Mouse (Mus musculus): ENCODE measurements around the gene Osbpl9. TPM values are rescaled to one million over a fixed set of nuclear protein-coding genes. Genes with fewer than 3 reads are reported as not detected.

Gene Osbpl9
- polyA plus RNA-seq, 1 experiment from 2014 or later: 83.1 TPM

GRCm38 (mm10) chr4:109109012-109109411 is 93.1 kb downstream of the Osbpl9 start:
- H3K9me3 ChIP-seq (ENCODE audit: control insufficient read depth, low read length): no peaks in the 10 kb centered on the region
- H3K4me3 ChIP-seq (ENCODE audit: low read depth, low read length): no peak overlapping the region
- WGBS: 85% methylated on average over 6 of the region's 6 CpGs
- no peak overlapping the region for H3K9ac ChIP-seq (ENCODE audit: low read length)
- DNase-seq (ENCODE audit: low spot score): no peak
- ATAC-seq (ENCODE audit: insufficient read depth, low FRiP score, low TSS enrichment): no peak
- no peaks in the 10 kb centered on the region for H3K4me1 ChIP-seq (ENCODE audit: control insufficient read depth, insufficient read depth, low read length)
- H3K4me2 ChIP-seq (ENCODE audit: low read depth): no peak overlapping the region
- no peaks in the 10 kb centered on the region for H3K36me3 ChIP-seq (ENCODE audit: control insufficient read depth, insufficient read depth, low read length)
- no peaks in the 10 kb centered on the region for H3K27me3 ChIP-seq (ENCODE audit: control insufficient read depth, insufficient read depth, low read length)
- no peak overlapping the region for H3K27ac ChIP-seq (ENCODE audit: low read depth, low read length)

- ATAC-seq (ENCODE audit: insufficient read depth, low FRiP score, low TSS enrichment) (no peak), DNase-seq (ENCODE audit: low spot score) (no peak)
- Histone ChIP-seq H3K4me1 (ENCODE audit: control insufficient read depth, insufficient read depth, low read length) (no peaks in the 10 kb centered on the region), H3K27me3 (ENCODE audit: control insufficient read depth, insufficient read depth, low read length) (no peaks in the 10 kb centered on the region), H3K27ac (ENCODE audit: low read depth, low read length) (no peak overlapping the region), H3K9me3 (ENCODE audit: control insufficient read depth, low read length) (no peaks in the 10 kb centered on the region), H3K36me3 (ENCODE audit: control insufficient read depth, insufficient read depth, low read length) (no peaks in the 10 kb centered on the region), H3K4me3 (ENCODE audit: low read depth, low read length) (no peak overlapping the region), H3K9ac (ENCODE audit: low read length) (no peak overlapping the region), H3K4me2 (ENCODE audit: low read depth) (no peak overlapping the region)
Measured at GRCm38 (mm10) chr4:109106594-109106993, 95.5 kb downstream of the Osbpl9 start.

GRCm38 (mm10) chr4:109106034-109106433 is 96.0 kb downstream of the Osbpl9 start:
- Histone ChIP-seq H3K9me3 (ENCODE audit: control insufficient read depth, low read length) (no peaks in the 10 kb centered on the region), H3K36me3 (ENCODE audit: control insufficient read depth, insufficient read depth, low read length) (no peaks in the 10 kb centered on the region), H3K27ac (ENCODE audit: low read depth, low read length) (no peak overlapping the region), H3K4me3 (ENCODE audit: low read depth, low read length) (no peak overlapping the region), H3K4me1 (ENCODE audit: control insufficient read depth, insufficient read depth, low read length) (no peaks in the 10 kb centered on the region), H3K4me2 (ENCODE audit: low read depth) (no peak overlapping the region), H3K27me3 (ENCODE audit: control insufficient read depth, insufficient read depth, low read length) (no peaks in the 10 kb centered on the region), H3K9ac (ENCODE audit: low read length) (no peak overlapping the region)
- 82% methylated on average over 3 of the region's 3 CpGs for whole genome bisulfite sequencing
- no peak for DNase-seq (ENCODE audit: low spot score)
- no peak for ATAC-seq (ENCODE audit: insufficient read depth, low FRiP score, low TSS enrichment)

GRCm38 (mm10) chr4:109105254-109105653 is 96.8 kb downstream of the Osbpl9 start:
- Histone ChIP-seq H3K9me3 (ENCODE audit: control insufficient read depth, low read length) (no peaks in the 10 kb centered on the region), H3K4me1 (ENCODE audit: control insufficient read depth, insufficient read depth, low read length) (no peaks in the 10 kb centered on the region), H3K27me3 (ENCODE audit: control insufficient read depth, insufficient read depth, low read length) (no peaks in the 10 kb centered on the region), H3K36me3 (ENCODE audit: control insufficient read depth, insufficient read depth, low read length) (no peaks in the 10 kb centered on the region), H3K27ac (ENCODE audit: low read depth, low read length) (no peak overlapping the region), H3K4me2 (ENCODE audit: low read depth) (no peak overlapping the region), H3K4me3 (ENCODE audit: low read depth, low read length) (no peak overlapping the region), H3K9ac (ENCODE audit: low read length) (no peak overlapping the region)
- ATAC-seq (ENCODE audit: insufficient read depth, low FRiP score, low TSS enrichment) (no peak), DNase-seq (ENCODE audit: low spot score) (no peak)

GRCm38 (mm10) chr4:109103145-109103883 is 98.8 kb downstream of the Osbpl9 start:
- ATAC-seq (ENCODE audit: insufficient read depth, low FRiP score, low TSS enrichment) (no peak), DNase-seq (ENCODE audit: low spot score) (no peak)
- WGBS: 80% methylated on average over 9 of the region's 9 CpGs
- H3K9me3 ChIP-seq (ENCODE audit: control insufficient read depth, low read length): no peaks in the 10 kb centered on the region
- H3K4me3 ChIP-seq (ENCODE audit: low read depth, low read length): no peak overlapping the region
- no peak overlapping the region for H3K9ac ChIP-seq (ENCODE audit: low read length)
- no peaks in the 10 kb centered on the region for H3K36me3 ChIP-seq (ENCODE audit: control insufficient read depth, insufficient read depth, low read length)
- no peaks in the 10 kb centered on the region for H3K4me1 ChIP-seq (ENCODE audit: control insufficient read depth, insufficient read depth, low read length)
- no peak overlapping the region for H3K27ac ChIP-seq (ENCODE audit: low read depth, low read length)
- no peak overlapping the region for H3K4me2 ChIP-seq (ENCODE audit: low read depth)
- H3K27me3 ChIP-seq (ENCODE audit: control insufficient read depth, insufficient read depth, low read length): no peaks in the 10 kb centered on the region

GRCm38 (mm10) chr4:109102574-109102973 is 99.5 kb downstream of the Osbpl9 start:
- Histone ChIP-seq H3K4me3 (ENCODE audit: low read depth, low read length) (no peak overlapping the region), H3K36me3 (ENCODE audit: control insufficient read depth, insufficient read depth, low read length) (no peaks in the 10 kb centered on the region), H3K4me2 (ENCODE audit: low read depth) (no peak overlapping the region), H3K9ac (ENCODE audit: low read length) (no peak overlapping the region), H3K4me1 (ENCODE audit: control insufficient read depth, insufficient read depth, low read length) (no peaks in the 10 kb centered on the region), H3K27ac (ENCODE audit: low read depth, low read length) (no peak overlapping the region), H3K9me3 (ENCODE audit: control insufficient read depth, low read length) (no peaks in the 10 kb centered on the region), H3K27me3 (ENCODE audit: control insufficient read depth, insufficient read depth, low read length) (no peaks in the 10 kb centered on the region)
- DNase-seq (ENCODE audit: low spot score) (no peak), ATAC-seq (ENCODE audit: insufficient read depth, low FRiP score, low TSS enrichment) (no peak)
- WGBS: 88% methylated on average over 5 of the region's 5 CpGs

- 89% methylated on average over 3 of the region's 3 CpGs for WGBS
- H3K27ac ChIP-seq (ENCODE audit: low read depth, low read length): no peak overlapping the region
Measured at GRCm38 (mm10) chr4:109098861-109099260, 103.2 kb downstream of the Osbpl9 start.

GRCm38 (mm10) chr4:109094269-109094668 is 107.8 kb downstream of the Osbpl9 start:
- no peak overlapping the region for H3K4me3 ChIP-seq (ENCODE audit: low read depth, low read length)
- H3K4me1 ChIP-seq (ENCODE audit: control insufficient read depth, insufficient read depth, low read length): no peaks in the 10 kb centered on the region
- ATAC-seq (ENCODE audit: insufficient read depth, low FRiP score, low TSS enrichment) (no peak), DNase-seq (ENCODE audit: low spot score) (no peak)
- H3K9ac ChIP-seq (ENCODE audit: low read length): no peak overlapping the region
- H3K4me2 ChIP-seq (ENCODE audit: low read depth): no peak overlapping the region
- H3K9me3 ChIP-seq (ENCODE audit: control insufficient read depth, low read length): no peaks in the 10 kb centered on the region
- H3K27ac ChIP-seq (ENCODE audit: low read depth, low read length): no peak overlapping the region
- no peaks in the 10 kb centered on the region for H3K36me3 ChIP-seq (ENCODE audit: control insufficient read depth, insufficient read depth, low read length)
- no peaks in the 10 kb centered on the region for H3K27me3 ChIP-seq (ENCODE audit: control insufficient read depth, insufficient read depth, low read length)
- WGBS: 65% methylated on average over 2 of the region's 2 CpGs

More at GRCm38 (mm10) chr4:109098861-109099260, 103.2 kb downstream of the Osbpl9 start:
- no peaks in the 10 kb centered on the region for H3K4me1 ChIP-seq (ENCODE audit: control insufficient read depth, insufficient read depth, low read length)
- H3K9ac ChIP-seq (ENCODE audit: low read length): no peak overlapping the region
- H3K9me3 ChIP-seq (ENCODE audit: control insufficient read depth, low read length): no peaks in the 10 kb centered on the region
- H3K4me2 ChIP-seq (ENCODE audit: low read depth): no peak overlapping the region
- H3K4me3 ChIP-seq (ENCODE audit: low read depth, low read length): no peak overlapping the region
- no peaks in the 10 kb centered on the region for H3K36me3 ChIP-seq (ENCODE audit: control insufficient read depth, insufficient read depth, low read length)
- no peak for DNase-seq (ENCODE audit: low spot score)
- no peak for ATAC-seq (ENCODE audit: insufficient read depth, low FRiP score, low TSS enrichment)
- no peaks in the 10 kb centered on the region for H3K27me3 ChIP-seq (ENCODE audit: control insufficient read depth, insufficient read depth, low read length)

GRCm38 (mm10) chr4:109092344-109092743 is 109.7 kb downstream of the Osbpl9 start:
- 94% methylated on average over 5 of the region's 5 CpGs for WGBS
- no peaks in the 10 kb centered on the region for H3K9me3 ChIP-seq (ENCODE audit: control insufficient read depth, low read length)
- H3K4me1 ChIP-seq (ENCODE audit: control insufficient read depth, insufficient read depth, low read length): no peaks in the 10 kb centered on the region
- no peaks in the 10 kb centered on the region for H3K36me3 ChIP-seq (ENCODE audit: control insufficient read depth, insufficient read depth, low read length)
- no peak overlapping the region for H3K4me3 ChIP-seq (ENCODE audit: low read depth, low read length)
- no peak overlapping the region for H3K4me2 ChIP-seq (ENCODE audit: low read depth)
- ATAC-seq (ENCODE audit: insufficient read depth, low FRiP score, low TSS enrichment) (no peak), DNase-seq (ENCODE audit: low spot score) (no peak)
- no peak overlapping the region for H3K9ac ChIP-seq (ENCODE audit: low read length)
- no peak overlapping the region for H3K27ac ChIP-seq (ENCODE audit: low read depth, low read length)
- no peaks in the 10 kb centered on the region for H3K27me3 ChIP-seq (ENCODE audit: control insufficient read depth, insufficient read depth, low read length)
